Mouse (Mus musculus) CH12.LX (cell line): ENCODE measurements around the gene Immt. TPM values are rescaled to one million over a fixed set of nuclear protein-coding genes. Genes with fewer than 3 reads are reported as not detected.

Source experiments
- DNase-seq: peaks from one replicate; pipeline ENCODE4 v3.0.0-alpha.2; 2013; ENCODE audit errors: extremely low read depth
- H3K27ac ChIP-seq: 2 replicates; pipeline ENCODE4 v1.5.1; 2012; ENCODE audit warnings: low read depth, mild to moderate bottlenecking, control low read depth, moderate library complexity; ENCODE audit not compliant: insufficient read depth
- H3K27me3 ChIP-seq: replicated peaks from 2 replicates; pipeline ENCODE3; 2012; ENCODE audit warnings: inconsistent platforms
- H3K36me3 ChIP-seq, 2 experiments: replicated peaks in 1 of 2; 2 replicates each; pipeline versions ENCODE3 to v1.6.1; 2012; ENCODE audit warnings: inconsistent platforms in 1 of 2, low read length in 1 of 2, mild to moderate bottlenecking in 1 of 2, mixed read lengths in 1 of 2, moderate library complexity in 1 of 2; ENCODE audit not compliant: control insufficient read depth in 1 of 2, insufficient read depth in 1 of 2
- H3K4me1 ChIP-seq, 2 experiments: 2 replicates each; pipeline ENCODE4 v1.6.1; 2012; ENCODE audit warnings: inconsistent platforms in 1 of 2, moderate library complexity in 1 of 2; ENCODE audit not compliant: insufficient read depth in 2 of 2, control insufficient read depth in 1 of 2
- H3K4me2 ChIP-seq: 2 replicates; pipeline ENCODE4 v1.6.1; 2012; ENCODE audit warnings: low read depth, mild to moderate bottlenecking, control low read depth; ENCODE audit not compliant: poor library complexity, insufficient read depth, severe bottlenecking
- H3K4me3 ChIP-seq, 3 experiments: fragments of 150-350 bp in 1 of 3; sonication (generic) in 1 of 3; replicated peaks in 1 of 3; 2 replicates each; pipeline versions ENCODE3 to v1.5.1; 2011 to 2012; ENCODE audit warnings: low read depth in 2 of 3, low read length in 2 of 3, mild to moderate bottlenecking in 2 of 3, moderate library complexity in 2 of 3, control low read depth in 1 of 3, improper control_type of control experiment in 1 of 3, inconsistent platforms in 1 of 3, mixed read lengths in 1 of 3; ENCODE audit not compliant: poor library complexity in 1 of 3
- H3K79me2 ChIP-seq: replicated peaks from 2 replicates; pipeline ENCODE4 v1.6.1; 2012; ENCODE audit warnings: mild to moderate bottlenecking, moderate library complexity; ENCODE audit not compliant: control insufficient read depth, poor library complexity, insufficient read depth, severe bottlenecking; ENCODE audit errors: extremely low read depth
- H3K9ac ChIP-seq: 2 replicates; pipeline ENCODE4 v1.6.1; 2012; ENCODE audit warnings: low read depth, mild to moderate bottlenecking, control low read depth, moderate library complexity; ENCODE audit not compliant: insufficient read depth
- H3K9me3 ChIP-seq: replicated peaks from 2 replicates; pipeline ENCODE3; 2012; ENCODE audit warnings: low read length, inconsistent platforms, mixed read lengths
- BHLHE40 ChIP-seq: IDR thresholded peaks from 2 replicates; pipeline ENCODE4 v1.6.1; 2011; ENCODE audit warnings: mild to moderate bottlenecking, low read depth, low read length, improper control_type of control experiment
- CHD1 ChIP-seq: IDR thresholded peaks from 2 replicates; pipeline ENCODE4 v1.6.1; 2012; ENCODE audit warnings: low read depth, low read length, improper control_type of control experiment, inconsistent platforms
- E2F4 ChIP-seq: IDR thresholded peaks from 2 replicates; pipeline ENCODE4 v1.6.1; 2011; ENCODE audit warnings: low read depth, low read length, improper control_type of control experiment; ENCODE audit not compliant: insufficient replicate concordance
- EP300 ChIP-seq: IDR thresholded peaks from 2 replicates; pipeline ENCODE4 v1.6.1; 2011; ENCODE audit warnings: low read length, improper control_type of control experiment
- ETS1 ChIP-seq: conservative IDR thresholded peaks from 2 replicates; pipeline ENCODE4 v1.6.1; 2012; ENCODE audit warnings: low read depth, mild to moderate bottlenecking, inconsistent platforms, low read length, improper control_type of control experiment, moderate library complexity
- GABPA ChIP-seq: IDR thresholded peaks from 2 replicates; pipeline ENCODE4 v1.6.1; 2012; ENCODE audit warnings: low read depth, low read length, improper control_type of control experiment, inconsistent platforms; ENCODE audit not compliant: insufficient replicate concordance
- HCFC1 ChIP-seq: IDR thresholded peaks from 2 replicates; pipeline ENCODE4 v1.6.1; 2012; ENCODE audit warnings: low read depth, mild to moderate bottlenecking, inconsistent platforms, low read length, improper control_type of control experiment
- IRF4 ChIP-seq: IDR thresholded peaks from 2 replicates; pipeline ENCODE4 v1.6.1; 2014; ENCODE audit warnings: low read depth, mild to moderate bottlenecking, inconsistent platforms, low read length, improper control_type of control experiment
- JUN ChIP-seq: IDR thresholded peaks from 2 replicates; pipeline ENCODE4 v1.6.1; 2011; ENCODE audit warnings: low read depth, mild to moderate bottlenecking, low read length, improper control_type of control experiment, moderate library complexity; ENCODE audit not compliant: insufficient read depth
- JUND ChIP-seq: conservative IDR thresholded peaks from 2 replicates; pipeline ENCODE4 v1.6.1; 2011; ENCODE audit warnings: low read depth, low read length, improper control_type of control experiment
- MAFK ChIP-seq: IDR thresholded peaks from 2 replicates; pipeline ENCODE4 v1.6.1; 2011; ENCODE audit warnings: low read length, improper control_type of control experiment; ENCODE audit not compliant: insufficient replicate concordance
- MAX ChIP-seq: IDR thresholded peaks from 2 replicates; pipeline ENCODE4 v1.6.1; 2011; ENCODE audit warnings: low read length, improper control_type of control experiment
- MAZ ChIP-seq: IDR thresholded peaks from 2 replicates; pipeline ENCODE4 v1.6.1; 2012; ENCODE audit warnings: low read depth, mild to moderate bottlenecking, inconsistent platforms, low read length, improper control_type of control experiment, moderate library complexity
- PAX5 ChIP-seq: IDR thresholded peaks from 2 replicates; pipeline ENCODE4 v1.6.1; 2012; ENCODE audit warnings: low read length, inconsistent platforms, mixed read lengths
- POLR2A ChIP-seq: IDR thresholded peaks from 2 replicates; pipeline ENCODE4 v1.6.1; 2011; ENCODE audit warnings: low read depth, mild to moderate bottlenecking, improper control_type of control experiment, low read length
- POLR2AphosphoS2 ChIP-seq: IDR thresholded peaks from 2 replicates; pipeline ENCODE4 v1.6.1; 2011; ENCODE audit warnings: low read depth, low read length, improper control_type of control experiment
- RAD21 ChIP-seq: IDR thresholded peaks from 2 replicates; pipeline ENCODE4 v1.6.1; 2011; ENCODE audit warnings: low read depth, mild to moderate bottlenecking, low read length, improper control_type of control experiment, moderate library complexity
- RCOR1 ChIP-seq: conservative IDR thresholded peaks from 2 replicates; pipeline ENCODE4 v1.6.1; 2012; ENCODE audit warnings: low read depth, mild to moderate bottlenecking, inconsistent platforms, low read length, improper control_type of control experiment
- TBP ChIP-seq: conservative IDR thresholded peaks from 2 replicates; pipeline ENCODE4 v1.6.1; 2011; ENCODE audit warnings: low read depth, low read length, improper control_type of control experiment
- UBTF ChIP-seq: IDR thresholded peaks from 2 replicates; pipeline ENCODE4 v1.6.1; 2012; ENCODE audit warnings: low read depth, mild to moderate bottlenecking, inconsistent platforms, low read length, improper control_type of control experiment, moderate library complexity
- USF1 ChIP-seq: IDR thresholded peaks from 2 replicates; pipeline ENCODE4 v1.6.1; 2014; ENCODE audit warnings: low read depth, mild to moderate bottlenecking, inconsistent platforms, low read length, improper control_type of control experiment
- USF2 ChIP-seq: conservative IDR thresholded peaks from 2 replicates; pipeline ENCODE4 v1.6.1; 2011; ENCODE audit warnings: low read depth, low read length, improper control_type of control experiment
- ZC3H11A ChIP-seq: IDR thresholded peaks from 2 replicates; pipeline ENCODE4 v1.6.1; 2012; ENCODE audit warnings: low read depth, mild to moderate bottlenecking, inconsistent platforms, low read length, improper control_type of control experiment
- ZKSCAN1 ChIP-seq: IDR thresholded peaks from 2 replicates; pipeline ENCODE4 v1.6.1; 2012; ENCODE audit warnings: low read depth, inconsistent platforms, low read length, improper control_type of control experiment, borderline replicate concordance
- ZNF384 ChIP-seq: IDR thresholded peaks from 2 replicates; pipeline ENCODE4 v1.6.1; 2012; ENCODE audit warnings: low read depth, low read length, improper control_type of control experiment, inconsistent platforms
- dilution Hi-C: fragments of 300-500 bp; cut with MboI; formaldehyde crosslinking; loops from 2 replicates; pipeline ENCODE4 v1.14.3; 2020; ENCODE audit warnings: low sequenced_read_pairs; ENCODE audit not compliant: extremely low pct_unique_long_range_greater_than_20kb, extremely low pct_ligation_motif_present
- in situ Hi-C: fragments of 300-500 bp; cut with MboI; formaldehyde crosslinking; loops from 3 replicates; pipeline ENCODE4 v1.14.3; 2019; ENCODE audit warnings: low sequenced_read_pairs, low pct_ligation_motif_present, low pct_unique_long_range_greater_than_20kb, mixed read lengths
- polyA plus RNA-seq: library from polyadenylated mRNA; unstranded; fragments of >175 nt; gene quantifications from 2 replicates; pipeline ENCODE4 v1.2.1, GENCODE M21; 2012; ENCODE audit warnings: low read depth; ENCODE audit not compliant: insufficient read length
- total RNA-seq, 2 experiments: library from RNA; depleted of rRNA; stranded (reverse); fragments of 300-350 nt in 1 of 2; fragments of >200 nt in 1 of 2; gene quantifications; 2 replicates each; pipeline ENCODE4 v1.2.3; 2012 to 2014

The Immt gene
- total and polyA plus RNA-seq, 3 experiments: 97.5 to 161 (median 156) TPM

DNA sequence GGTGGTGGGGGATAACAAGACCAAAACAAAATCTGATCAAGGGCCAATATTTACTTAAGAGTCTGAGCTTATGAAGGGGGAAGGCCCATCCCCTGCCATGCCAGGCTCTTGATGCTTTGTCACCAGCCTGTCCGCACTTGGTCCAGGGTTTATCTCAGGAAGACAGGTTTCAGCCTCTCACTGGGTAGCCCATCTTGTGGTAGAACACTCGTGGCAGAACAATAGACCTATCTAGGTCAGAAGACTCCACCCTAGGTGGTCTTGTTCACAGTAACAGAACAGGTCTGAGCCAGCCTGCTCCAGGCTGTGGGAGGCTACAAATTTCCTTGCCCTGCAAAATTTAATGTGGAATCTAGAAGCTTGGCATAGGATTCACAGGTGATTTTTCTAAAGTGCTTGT, 5.7 kb downstream of the Immt start:
- Histone ChIP-seq H3K27me3 (no peaks in the 10 kb centered on the region), H3K9me3 (no peaks in the 10 kb centered on the region), H3K4me2 (no peak overlapping the region), H3K27ac (no peak overlapping the region), H3K4me3 (no peak overlapping the region), H3K4me1 (peaks cover 2 to 12% of the 10 kb centered on the region in 2 experiments; a peak in 2 of 4 replicates), H3K36me3 (peaks cover 4 to 53% of the 10 kb centered on the region in 2 experiments), H3K79me2 (peaks cover 56% of the 10 kb centered on the region), H3K9ac (no peak overlapping the region)
- dilution Hi-C loops: no loop called here
- no peak for TF ChIP-seq E2F4
- no peak for TF ChIP-seq MAFK
- no peak for TF ChIP-seq POLR2AphosphoS2
- TF ChIP-seq HCFC1: no peak
- no peak for TF ChIP-seq CHD1
- TF ChIP-seq JUN: no peak
- TF ChIP-seq PAX5: no peak
- no peak for TF ChIP-seq ZNF384
- no peak for TF ChIP-seq IRF4
- TF ChIP-seq EP300: no peak
- no peak for TF ChIP-seq ETS1
- TF ChIP-seq USF1: no peak
- no peak for TF ChIP-seq GABPA
- no peak for TF ChIP-seq UBTF
- no peak for TF ChIP-seq RAD21
- in situ Hi-C loops: no loop called here
- no peak for DNase-seq

DNA sequence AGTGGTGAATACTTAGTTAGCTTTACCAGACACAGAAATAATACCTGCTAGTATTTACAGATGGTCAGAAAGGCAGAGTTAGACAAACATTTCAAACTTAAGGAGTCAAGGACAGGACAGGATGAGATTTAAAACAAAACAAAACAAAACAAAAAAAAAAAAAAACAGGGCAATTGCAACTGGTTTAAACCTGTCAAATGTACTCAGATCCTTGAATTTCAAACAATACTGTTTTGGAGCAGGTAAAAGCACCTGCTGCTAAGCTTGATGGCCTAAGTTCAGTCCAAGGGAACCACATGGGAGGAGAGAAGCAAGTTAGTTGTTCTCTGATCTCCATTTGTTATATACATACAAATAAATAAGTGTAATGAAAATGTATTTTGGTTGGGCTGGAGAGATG, 8.7 kb downstream of the Immt start:
- dilution Hi-C loops (no loop called here), in situ Hi-C loops (no loop called here)
- Histone ChIP-seq H3K79me2 (peaks cover 44% of the 10 kb centered on the region), H3K27ac (no peak overlapping the region), H3K9ac (no peak overlapping the region), H3K4me1 (no peaks in the 10 kb centered on the region; a peak in 1 of 4 replicates)
- no peak for DNase-seq
- no peak for TF ChIP-seq RAD21
- TF ChIP-seq MAX: no peak
- TF ChIP-seq HCFC1: no peak
- TF ChIP-seq ZNF384: no peak
- no peak for TF ChIP-seq JUND
- TF ChIP-seq RCOR1: no peak
- TF ChIP-seq ZKSCAN1: no peak
- no peak for TF ChIP-seq IRF4
- no peak for TF ChIP-seq POLR2A
- no peak for TF ChIP-seq TBP
- TF ChIP-seq MAZ: no peak
- no peak for TF ChIP-seq ZC3H11A
- TF ChIP-seq GABPA: no peak
- no peak for TF ChIP-seq USF2
- no peak for TF ChIP-seq BHLHE40
- no peak for TF ChIP-seq EP300
- TF ChIP-seq, all 38 proteins: peak for 0
- no peaks in the 10 kb centered on the region for H3K27me3 ChIP-seq
- H3K4me3 ChIP-seq: no peak overlapping the region
- H3K9me3 ChIP-seq: no peaks in the 10 kb centered on the region
- H3K36me3 ChIP-seq: peaks cover 4 to 45% of the 10 kb centered on the region in 2 experiments
- H3K4me2 ChIP-seq: no peak overlapping the region
